Mouse (Mus musculus): ENCODE data around the gene Arap1. TPM values are rescaled to one million over a fixed set of nuclear protein-coding genes. Genes with fewer than 3 reads are reported as not detected.

Gene Arap1
- polyA plus RNA-seq, 1 experiment from 2014 or later, result 29.2 TPM

- Histone ChIP-seq H3K4me3 (ENCODE audit: control insufficient read depth in 1 of 2, insufficient read depth in 1 of 2, low read depth in 1 of 2, low read length in 2 of 2) (no peak overlapping the region), H3K4me2 (ENCODE audit: low read length) (no peak overlapping the region), H3K36me3 (ENCODE audit: control insufficient read depth, insufficient read depth, low read length) (no peaks in the 10 kb centered on the region), H3K27ac (replicated peaks in 1 of 2; ENCODE audit: control insufficient read depth in 1 of 2, insufficient read depth in 1 of 2, low read depth in 2 of 2, low read length in 2 of 2) (no peak overlapping the region), H3K27me3 (ENCODE audit: control insufficient read depth, insufficient read depth, low read length) (no peaks in the 10 kb centered on the region; the same call in 1 of the 2 replicates), H3K9ac (ENCODE audit: low read length) (no peak overlapping the region), H3K9me3 (ENCODE audit: control insufficient read depth, low read length) (no peaks in the 10 kb centered on the region), H3K4me1 (ENCODE audit: control insufficient read depth in 2 of 2, insufficient read depth in 2 of 2, low read length in 2 of 2) (peaks cover 15 to 16% of the 10 kb centered on the region in 2 experiments)
- no peak for ATAC-seq (ENCODE audit: insufficient number of reproducible peaks, insufficient read depth, low FRiP score, low read depth)
- WGBS, result 67% methylated on average over 5 of the region's 5 CpGs
Measured at GRCm38 (mm10) chr7:101327263-101327662, 20.6 kb upstream of the Arap1 start.

DNA sequence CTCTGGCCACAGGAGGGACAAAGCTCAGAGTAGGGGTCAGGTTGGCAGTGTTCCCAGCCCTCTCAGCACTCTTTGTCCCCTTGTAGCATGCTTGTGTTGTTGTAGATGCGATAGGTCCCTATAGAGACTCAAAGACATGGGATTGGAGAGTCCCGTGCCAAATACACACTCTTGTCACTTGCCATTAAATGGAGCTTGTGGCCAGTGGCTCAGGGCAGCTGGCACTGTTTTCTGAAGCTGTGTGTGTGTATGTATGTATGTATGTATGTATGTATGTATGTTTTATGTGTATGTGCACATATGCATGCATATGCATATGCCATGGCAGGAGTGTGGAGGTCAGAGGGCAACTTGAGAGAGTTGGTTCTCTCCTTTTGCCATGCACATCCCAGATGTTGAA, 20.1 kb upstream of the Arap1 start:
- Histone ChIP-seq H3K27me3 (ENCODE audit: control insufficient read depth, insufficient read depth, low read length) (no peaks in the 10 kb centered on the region; the same call in 1 of the 2 replicates), H3K9ac (ENCODE audit: low read length) (no peak overlapping the region), H3K4me1 (ENCODE audit: control insufficient read depth in 2 of 2, insufficient read depth in 2 of 2, low read length in 2 of 2) (peaks cover 15 to 16% of the 10 kb centered on the region in 2 experiments), H3K4me3 (ENCODE audit: control insufficient read depth in 1 of 2, insufficient read depth in 1 of 2, low read depth in 1 of 2, low read length in 2 of 2) (no peak overlapping the region), H3K27ac (replicated peaks in 1 of 2; ENCODE audit: control insufficient read depth in 1 of 2, insufficient read depth in 1 of 2, low read depth in 2 of 2, low read length in 2 of 2) (no peak overlapping the region), H3K36me3 (ENCODE audit: control insufficient read depth, insufficient read depth, low read length) (no peaks in the 10 kb centered on the region), H3K4me2 (ENCODE audit: low read length) (no peak overlapping the region), H3K9me3 (ENCODE audit: control insufficient read depth, low read length) (no peaks in the 10 kb centered on the region)
- ATAC-seq (ENCODE audit: insufficient number of reproducible peaks, insufficient read depth, low FRiP score, low read depth), result no peak
- 82% methylated on average over 2 of the region's 2 CpGs for WGBS

DNA sequence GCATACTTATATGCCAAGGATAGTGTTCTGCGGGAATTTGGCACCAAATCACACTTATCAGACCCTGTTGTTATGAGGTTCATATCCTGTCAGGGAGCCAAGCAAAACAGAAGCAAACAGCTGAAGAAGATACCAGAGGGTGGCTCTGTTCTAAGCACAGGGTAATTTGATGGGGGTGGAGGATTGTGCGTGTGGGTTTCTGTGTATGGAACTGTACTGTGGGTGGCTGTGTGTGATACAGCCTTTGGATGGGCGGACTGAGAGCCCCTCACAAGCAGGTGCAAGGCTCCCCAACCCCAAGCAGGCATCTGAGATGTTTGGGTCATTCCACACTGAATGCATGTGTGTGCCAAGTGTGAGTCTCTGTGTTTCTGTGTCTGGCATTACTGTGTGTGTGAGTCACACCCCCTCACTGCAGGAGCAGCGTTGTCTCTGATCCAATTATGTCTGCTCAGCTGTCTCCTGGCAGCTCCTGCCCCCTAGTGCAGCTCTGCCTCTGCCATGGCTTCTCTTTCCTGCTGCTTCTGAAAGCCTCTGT, 19.2 kb upstream of the Arap1 start:
- no peak overlapping the region for H3K9ac ChIP-seq (ENCODE audit: low read length)
- 47% methylated on average over 4 of the region's 4 CpGs for WGBS
- no peaks in the 10 kb centered on the region for H3K9me3 ChIP-seq (ENCODE audit: control insufficient read depth, low read length)
- no peak overlapping the region for H3K27ac ChIP-seq (replicated peaks in 1 of 2; ENCODE audit: control insufficient read depth in 1 of 2, insufficient read depth in 1 of 2, low read depth in 2 of 2, low read length in 2 of 2)
- H3K4me1 ChIP-seq (ENCODE audit: control insufficient read depth in 2 of 2, insufficient read depth in 2 of 2, low read length in 2 of 2), result peaks cover 15 to 16% of the 10 kb centered on the region in 2 experiments
- no peaks in the 10 kb centered on the region; the same call in 1 of the 2 replicates for H3K27me3 ChIP-seq (ENCODE audit: control insufficient read depth, insufficient read depth, low read length)
- H3K4me3 ChIP-seq (ENCODE audit: control insufficient read depth in 1 of 2, insufficient read depth in 1 of 2, low read depth in 1 of 2, low read length in 2 of 2), result no peak overlapping the region
- ATAC-seq (ENCODE audit: insufficient number of reproducible peaks, insufficient read depth, low FRiP score, low read depth), result no peak
- no peak overlapping the region for H3K4me2 ChIP-seq (ENCODE audit: low read length)
- no peaks in the 10 kb centered on the region for H3K36me3 ChIP-seq (ENCODE audit: control insufficient read depth, insufficient read depth, low read length)

DNA sequence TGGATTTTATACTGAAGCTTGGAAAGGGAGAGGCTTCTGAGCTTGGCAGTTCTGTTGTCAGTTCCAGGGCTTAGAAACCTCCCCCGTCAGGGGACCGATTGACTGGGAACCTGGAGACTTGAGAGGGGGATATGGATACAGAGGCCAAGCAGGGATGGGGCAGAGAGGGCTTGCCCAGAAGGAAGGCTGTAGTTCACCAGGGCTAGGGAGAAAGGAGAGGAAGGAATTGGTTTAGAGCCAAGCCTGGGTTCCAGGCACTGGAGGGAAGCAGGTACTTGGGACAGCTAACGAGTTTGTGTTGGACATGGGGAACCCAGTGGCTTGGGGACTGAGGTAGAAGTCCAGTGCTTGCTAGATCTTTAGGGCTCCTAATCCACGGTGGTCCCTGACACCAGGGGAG, 18.3 kb upstream of the Arap1 start:
- no peak overlapping the region for H3K4me2 ChIP-seq (ENCODE audit: low read length)
- no peak overlapping the region for H3K4me3 ChIP-seq (ENCODE audit: control insufficient read depth in 1 of 2, insufficient read depth in 1 of 2, low read depth in 1 of 2, low read length in 2 of 2)
- H3K27me3 ChIP-seq (ENCODE audit: control insufficient read depth, insufficient read depth, low read length), result no peaks in the 10 kb centered on the region; the same call in 1 of the 2 replicates
- no peak for ATAC-seq (ENCODE audit: insufficient number of reproducible peaks, insufficient read depth, low FRiP score, low read depth)
- no peaks in the 10 kb centered on the region for H3K36me3 ChIP-seq (ENCODE audit: control insufficient read depth, insufficient read depth, low read length)
- H3K9me3 ChIP-seq (ENCODE audit: control insufficient read depth, low read length), result no peaks in the 10 kb centered on the region
- peaks cover 15 to 16% of the 10 kb centered on the region in 2 experiments for H3K4me1 ChIP-seq (ENCODE audit: control insufficient read depth in 2 of 2, insufficient read depth in 2 of 2, low read length in 2 of 2)
- H3K9ac ChIP-seq (ENCODE audit: low read length), result no peak overlapping the region
- WGBS, result 80% methylated on average over 4 of the region's 4 CpGs
- H3K27ac ChIP-seq (replicated peaks in 1 of 2; ENCODE audit: control insufficient read depth in 1 of 2, insufficient read depth in 1 of 2, low read depth in 2 of 2, low read length in 2 of 2), result no peak overlapping the region

GRCm38 (mm10) chr7:101330074-101330840, 17.6 kb upstream of the Arap1 start:
- H3K4me2 ChIP-seq (ENCODE audit: low read length), result no peak overlapping the region
- H3K9me3 ChIP-seq (ENCODE audit: control insufficient read depth, low read length), result no peaks in the 10 kb centered on the region
- H3K36me3 ChIP-seq (ENCODE audit: control insufficient read depth, insufficient read depth, low read length), result no peaks in the 10 kb centered on the region
- H3K4me3 ChIP-seq (ENCODE audit: control insufficient read depth in 1 of 2, insufficient read depth in 1 of 2, low read depth in 1 of 2, low read length in 2 of 2), result no peak overlapping the region
- no peak overlapping the region for H3K9ac ChIP-seq (ENCODE audit: low read length)
- H3K27me3 ChIP-seq (ENCODE audit: control insufficient read depth, insufficient read depth, low read length), result no peaks in the 10 kb centered on the region; the same call in 1 of the 2 replicates
- no peak overlapping the region for H3K27ac ChIP-seq (replicated peaks in 1 of 2; ENCODE audit: control insufficient read depth in 1 of 2, insufficient read depth in 1 of 2, low read depth in 2 of 2, low read length in 2 of 2)
- ATAC-seq (ENCODE audit: insufficient number of reproducible peaks, insufficient read depth, low FRiP score, low read depth), result no peak
- H3K4me1 ChIP-seq (ENCODE audit: control insufficient read depth in 2 of 2, insufficient read depth in 2 of 2, low read length in 2 of 2), result peaks cover 15 to 16% of the 10 kb centered on the region in 2 experiments
- WGBS, result 60% methylated on average over 10 of the region's 10 CpGs

DNA sequence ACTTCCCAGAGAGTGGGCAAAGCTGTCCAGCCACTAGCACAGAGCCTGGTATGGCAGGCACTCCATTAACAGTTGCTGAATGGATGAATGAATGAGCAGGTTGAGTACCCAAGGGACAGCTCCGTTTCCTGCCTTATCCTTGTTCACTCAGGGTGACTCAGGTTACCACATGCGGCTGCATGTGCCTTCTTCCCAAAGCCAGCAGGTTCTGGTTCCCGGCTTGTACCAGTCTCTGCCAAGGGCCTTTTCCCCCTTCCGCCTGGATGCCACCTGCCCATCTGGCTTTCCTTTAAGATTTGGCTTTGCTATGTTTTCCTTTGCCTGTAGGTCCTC, 17.1 kb upstream of the Arap1 start:
- 72% methylated on average over 4 of the region's 4 CpGs for WGBS
- H3K36me3 ChIP-seq (ENCODE audit: control insufficient read depth, insufficient read depth, low read length), result no peaks in the 10 kb centered on the region
- H3K4me2 ChIP-seq (ENCODE audit: low read length), result no peak overlapping the region
- no peak overlapping the region for H3K9ac ChIP-seq (ENCODE audit: low read length)
- no peaks in the 10 kb centered on the region; the same call in none of the 2 replicates for H3K27me3 ChIP-seq (ENCODE audit: control insufficient read depth, insufficient read depth, low read length)
- H3K27ac ChIP-seq (replicated peaks in 1 of 2; ENCODE audit: control insufficient read depth in 1 of 2, insufficient read depth in 1 of 2, low read depth in 2 of 2, low read length in 2 of 2), result no peak overlapping the region
- H3K4me1 ChIP-seq (ENCODE audit: control insufficient read depth in 2 of 2, insufficient read depth in 2 of 2, low read length in 2 of 2), result peaks cover 15 to 16% of the 10 kb centered on the region in 2 experiments
- no peak for ATAC-seq (ENCODE audit: insufficient number of reproducible peaks, insufficient read depth, low FRiP score, low read depth)
- no peak overlapping the region for H3K4me3 ChIP-seq (ENCODE audit: control insufficient read depth in 1 of 2, insufficient read depth in 1 of 2, low read depth in 1 of 2, low read length in 2 of 2)
- no peaks in the 10 kb centered on the region for H3K9me3 ChIP-seq (ENCODE audit: control insufficient read depth, low read length)

DNA sequence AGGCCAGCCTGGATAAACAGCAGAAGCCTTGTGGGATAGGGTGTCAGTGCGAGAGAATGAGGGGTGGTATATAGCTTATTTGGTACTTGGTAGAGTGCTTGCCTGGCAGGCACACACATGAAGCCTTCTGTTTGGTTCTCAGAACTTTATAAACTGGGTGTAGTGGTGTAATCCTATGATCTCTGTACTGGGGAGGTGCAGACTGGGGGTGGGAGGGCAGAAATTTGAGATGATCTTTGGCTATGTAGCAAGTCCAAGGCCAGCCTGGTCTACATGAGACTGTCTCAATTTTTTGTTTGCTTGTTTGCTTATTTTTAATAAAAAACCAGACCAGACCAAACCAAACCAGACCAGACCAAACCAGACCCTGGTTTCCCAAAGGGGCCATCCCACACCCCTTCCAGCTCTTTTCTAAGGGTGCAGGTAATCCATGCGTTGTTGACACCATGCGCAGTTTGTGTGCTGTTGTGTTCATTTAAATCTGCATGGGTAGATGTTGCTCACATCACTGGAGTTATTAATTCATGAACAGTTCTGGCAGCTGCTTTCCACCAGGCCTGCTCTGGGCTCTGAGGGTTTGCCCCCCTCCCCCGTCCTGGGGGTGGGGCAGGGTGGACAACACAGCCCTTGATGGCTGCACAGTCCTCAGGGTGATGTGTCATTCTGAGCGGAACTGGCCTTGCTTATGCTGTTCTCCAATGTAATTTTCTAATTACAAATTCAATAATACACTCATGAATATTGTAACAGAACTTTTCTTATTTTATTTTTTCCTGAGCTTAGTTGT, 15.6 kb upstream of the Arap1 start:
- WGBS, result 87% methylated on average over 5 of the region's 5 CpGs
- ATAC-seq (ENCODE audit: insufficient number of reproducible peaks, insufficient read depth, low FRiP score, low read depth), result no peak

More for the DNA sequence above, 15.6 kb upstream of the Arap1 start:
- Histone ChIP-seq H3K9me3 (ENCODE audit: control insufficient read depth, low read length) (no peaks in the 10 kb centered on the region), H3K9ac (ENCODE audit: low read length) (no peak overlapping the region), H3K36me3 (ENCODE audit: control insufficient read depth, insufficient read depth, low read length) (no peaks in the 10 kb centered on the region), H3K27ac (replicated peaks in 1 of 2; ENCODE audit: control insufficient read depth in 1 of 2, insufficient read depth in 1 of 2, low read depth in 2 of 2, low read length in 2 of 2) (no peak overlapping the region), H3K4me3 (ENCODE audit: control insufficient read depth in 1 of 2, insufficient read depth in 1 of 2, low read depth in 1 of 2, low read length in 2 of 2) (no peak overlapping the region), H3K4me1 (ENCODE audit: control insufficient read depth in 2 of 2, insufficient read depth in 2 of 2, low read length in 2 of 2) (peaks cover 15 to 16% of the 10 kb centered on the region in 2 experiments), H3K4me2 (ENCODE audit: low read length) (no peak overlapping the region), H3K27me3 (ENCODE audit: control insufficient read depth, insufficient read depth, low read length) (no peaks in the 10 kb centered on the region; the same call in 1 of the 2 replicates)

All from heart, embryonic 14.5 days (tissue).